Mouse (Mus musculus) MN1 (cell line): ENCODE data around the gene Msh6.
A peak's percentile ranks its signal among the peaks of the same experiment; 100 is the strongest.
"Not testable (repeated sequence)": the region's sequence is repeated elsewhere in the genome, so short reads cannot be mapped to it uniquely, and the experiment has no call there.

Experiments
- DNase-seq: peaks from one replicate; pipeline ENCODE4 v3.0.0-alpha.2; 2016; ENCODE audit warnings: low spot score

Gene Msh6

GRCm38 (mm10) chr17:87974629-87975228 is at the start of gene Msh6:
TSS of gene Msh6 (plus strand) at chr17:87975062.
- DNase-seq: peak; percentile 89

- no peak for DNase-seq
Observed at GRCm38 (mm10) chr17:87934326-87934725, 40.5 kb upstream of the Msh6 start.

GRCm38 (mm10) chr17:87934736-87935135 is 40.1 kb upstream of the Msh6 start:
- DNase-seq: no peak

- DNase-seq: no peak
Observed at GRCm38 (mm10) chr17:87936156-87936555, 38.7 kb upstream of the Msh6 start.

- peak; percentile 45 for DNase-seq
Observed at GRCm38 (mm10) chr17:87948965-87949584, 25.8 kb upstream of the Msh6 start.

- not testable (repeated sequence) for DNase-seq
Observed at GRCm38 (mm10) chr17:87954618-87955124, 20.2 kb upstream of the Msh6 start.

GRCm38 (mm10) chr17:87957096-87957840 is 17.6 kb upstream of the Msh6 start:
- no peak for DNase-seq

- no peak for DNase-seq
Observed at GRCm38 (mm10) chr17:87958283-87958682, 16.6 kb upstream of the Msh6 start.

- DNase-seq: not testable (repeated sequence)
Observed at GRCm38 (mm10) chr17:87959406-87959805, 15.5 kb upstream of the Msh6 start.

GRCm38 (mm10) chr17:87959931-87960330 is 14.9 kb upstream of the Msh6 start:
- DNase-seq: not testable (repeated sequence)

- DNase-seq: no peak
Observed at GRCm38 (mm10) chr17:87963081-87964075, 11.5 kb upstream of the Msh6 start.

GRCm38 (mm10) chr17:87968483-87968926 is 6.4 kb upstream of the Msh6 start:
- not testable (repeated sequence) for DNase-seq

GRCm38 (mm10) chr17:87971696-87972591 is 2.9 kb upstream of the Msh6 start:
- not testable (repeated sequence) for DNase-seq

- no peak for DNase-seq
Observed at GRCm38 (mm10) chr17:87972856-87973255, 2.0 kb upstream of the Msh6 start.

GRCm38 (mm10) chr17:87973261-87974167 is 1.3 kb upstream of the Msh6 start:
- no peak for DNase-seq

GRCm38 (mm10) chr17:87975229-87975853 is 479 bp downstream of the Msh6 start:
- DNase-seq: peak; percentile 38

GRCm38 (mm10) chr17:87976154-87976806 is 1.4 kb downstream of the Msh6 start:
- no peak for DNase-seq

GRCm38 (mm10) chr17:87976927-87977326 is 2.1 kb downstream of the Msh6 start:
- DNase-seq: not testable (repeated sequence)
